Mouse (Mus musculus) WW6 (cell line): Measurements from ENCODE around the gene Chst11.
A peak's percentile ranks its signal among the peaks of the same experiment; 100 is the strongest.

Source experiments
- DNase-seq: peaks from one replicate; pipeline ENCODE4 v3.0.0-alpha.2; 2013; ENCODE audit warnings: low read depth, low spot score

Chst11 gene

DNA sequence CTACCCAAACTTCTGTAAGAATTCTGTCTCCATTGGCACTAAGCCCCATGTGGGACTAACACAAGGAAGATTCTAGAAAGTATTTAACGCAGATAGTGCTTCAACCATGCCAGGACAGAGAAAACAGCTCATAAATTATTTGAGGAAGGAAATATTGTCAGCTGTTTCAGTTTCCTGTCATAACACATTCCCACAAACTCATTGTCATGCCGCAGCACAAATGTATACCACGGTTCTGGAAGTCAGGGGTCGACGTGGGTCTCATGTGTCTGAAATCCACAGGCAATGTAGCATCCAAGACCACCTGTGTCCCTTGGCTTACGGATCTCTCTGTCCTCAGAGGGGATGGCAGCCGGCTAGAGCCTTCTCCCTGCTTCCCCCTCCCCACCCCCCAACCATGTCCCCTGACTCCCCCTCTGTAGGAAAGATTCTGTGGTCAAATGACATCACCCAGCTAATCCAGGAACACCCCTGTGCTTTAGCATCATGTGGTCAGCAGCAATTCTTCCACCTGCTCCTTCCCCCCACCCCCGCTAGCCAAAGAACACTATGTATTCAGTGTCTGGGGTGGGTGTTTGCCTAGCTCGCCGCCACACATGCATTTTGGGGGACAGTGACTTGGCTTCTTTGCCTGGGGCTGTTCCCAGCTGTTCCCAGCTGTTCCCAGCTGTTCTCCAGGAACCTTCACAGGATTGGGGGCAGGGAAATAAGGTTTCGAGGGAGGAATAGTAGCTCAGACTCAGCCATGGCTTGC, 183.2 kb downstream of the Chst11 start:
- no peak for DNase-seq

- DNase-seq: no peak
Observed at GRCm38 (mm10) chr10:83169554-83169953, 184.3 kb downstream of the Chst11 start.

DNA sequence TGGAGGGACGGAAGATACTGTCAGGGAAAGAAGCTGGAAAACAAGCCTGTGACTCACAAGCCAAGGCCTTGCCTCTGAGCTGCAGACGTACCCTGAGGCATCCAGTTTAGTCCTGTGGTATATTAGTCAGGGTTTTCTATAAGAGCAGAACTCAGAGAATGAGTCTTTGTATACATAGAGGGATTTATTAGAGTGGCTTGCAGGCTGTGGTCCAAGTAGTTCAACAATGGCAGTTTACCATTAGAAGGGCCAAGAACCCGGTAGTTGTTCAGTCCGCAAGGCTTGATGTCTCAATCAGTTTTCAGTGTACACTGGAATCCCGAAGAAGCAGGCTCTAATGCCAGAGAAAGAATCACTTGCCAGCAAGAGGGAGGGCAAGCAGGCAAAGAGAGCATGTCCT, 192.9 kb downstream of the Chst11 start:
- no peak for DNase-seq

DNA sequence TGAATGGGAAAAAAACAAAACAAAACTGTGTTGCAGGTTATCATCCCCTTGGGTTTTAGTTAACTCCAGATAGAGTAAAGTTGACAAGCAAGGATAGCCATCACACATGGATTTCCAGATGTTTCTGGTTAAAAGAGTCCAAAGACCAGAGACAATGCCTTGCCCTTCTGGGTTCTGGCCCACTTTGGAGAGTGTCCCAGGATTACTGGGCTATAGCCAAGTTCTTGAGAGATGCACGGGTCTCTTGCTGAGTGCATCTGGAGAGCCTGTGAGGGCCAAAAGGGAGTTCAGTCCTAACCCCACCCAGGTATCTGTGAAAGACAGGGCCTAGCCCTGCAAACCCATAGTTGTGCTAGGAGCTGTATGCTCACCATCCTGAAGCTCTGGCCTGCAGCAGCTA, 193.4 kb downstream of the Chst11 start:
- no peak for DNase-seq

DNA sequence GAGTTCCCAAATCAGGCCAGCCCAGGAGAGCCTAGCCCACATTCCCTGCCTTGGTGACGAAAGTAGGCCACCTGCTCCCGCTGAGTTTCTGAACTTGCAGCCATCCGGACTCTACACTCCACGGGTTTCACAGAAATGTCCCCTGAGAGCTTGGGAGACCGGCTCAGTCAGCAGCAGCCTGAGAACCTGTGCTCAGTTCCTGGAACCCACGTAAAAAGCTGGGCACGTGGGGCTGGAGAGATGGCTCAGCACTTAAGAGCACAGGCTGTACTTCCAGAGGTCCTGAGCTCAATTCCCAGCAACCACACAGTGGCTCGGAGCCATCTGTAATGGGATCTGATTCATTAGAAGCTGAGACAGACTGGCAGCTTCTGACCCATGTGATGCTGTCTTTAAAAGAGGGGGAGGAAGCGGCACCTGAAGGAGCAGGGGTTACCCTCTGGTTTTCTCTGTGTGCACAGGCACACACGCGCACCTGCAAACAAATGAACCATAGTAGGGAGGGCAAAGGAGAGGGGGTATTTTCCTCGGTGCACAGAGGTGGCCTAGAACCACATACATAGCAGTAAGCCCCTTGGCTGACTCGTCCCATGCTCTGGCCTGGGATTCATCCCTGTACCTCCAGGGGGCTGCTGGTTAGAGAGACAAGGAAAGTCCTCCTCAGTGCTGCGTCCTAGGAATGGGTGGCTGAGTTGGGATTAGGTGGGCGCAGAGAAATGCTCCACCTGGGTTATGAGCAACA, 196.7 kb downstream of the Chst11 start:
- DNase-seq: no peak

DNA sequence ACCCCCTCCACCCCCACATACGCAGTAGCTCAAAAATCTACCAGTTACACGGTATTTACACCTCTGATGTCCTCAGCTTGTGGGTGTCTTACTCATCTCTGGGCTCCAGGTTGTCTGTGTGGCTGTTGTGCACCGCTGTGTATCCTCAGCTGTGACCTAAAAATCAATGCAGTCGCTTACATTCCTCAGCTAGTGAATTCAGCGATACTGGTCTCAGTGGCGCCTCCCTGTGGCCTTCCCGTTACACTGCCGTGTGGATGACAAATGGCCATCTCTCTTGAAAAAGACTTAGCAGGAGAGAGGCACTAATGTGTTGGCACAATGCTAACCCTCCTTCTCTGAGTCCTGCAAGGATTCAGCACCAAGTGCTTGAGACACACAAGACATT, 197.3 kb downstream of the Chst11 start:
- peak; percentile 40 for DNase-seq

GRCm38 (mm10) chr10:83183634-83184479, 198.6 kb downstream of the Chst11 start:
- no peak for DNase-seq

GRCm38 (mm10) chr10:83184480-83185069, 199.3 kb downstream of the Chst11 start:
- no peak for DNase-seq

DNA sequence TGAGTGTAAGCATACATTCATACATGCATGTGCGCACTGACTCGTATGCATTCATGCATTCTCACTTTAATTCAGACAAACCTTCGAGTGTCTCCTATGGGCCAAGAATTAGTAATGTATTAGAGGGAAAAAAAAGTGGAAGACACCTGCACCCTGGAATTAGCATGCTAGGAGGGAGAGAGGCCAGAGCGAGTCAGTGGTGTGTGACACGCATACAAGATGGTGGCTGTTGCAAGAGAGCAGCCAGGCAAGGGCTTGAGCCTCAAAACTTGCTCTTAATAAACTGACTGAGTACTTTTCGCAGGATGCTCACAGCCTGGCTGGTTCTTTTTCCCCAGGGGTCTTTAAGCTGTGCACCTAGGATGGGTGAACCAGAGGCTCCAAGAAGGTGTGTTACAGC, 199.8 kb downstream of the Chst11 start:
- DNase-seq: no peak

DNA sequence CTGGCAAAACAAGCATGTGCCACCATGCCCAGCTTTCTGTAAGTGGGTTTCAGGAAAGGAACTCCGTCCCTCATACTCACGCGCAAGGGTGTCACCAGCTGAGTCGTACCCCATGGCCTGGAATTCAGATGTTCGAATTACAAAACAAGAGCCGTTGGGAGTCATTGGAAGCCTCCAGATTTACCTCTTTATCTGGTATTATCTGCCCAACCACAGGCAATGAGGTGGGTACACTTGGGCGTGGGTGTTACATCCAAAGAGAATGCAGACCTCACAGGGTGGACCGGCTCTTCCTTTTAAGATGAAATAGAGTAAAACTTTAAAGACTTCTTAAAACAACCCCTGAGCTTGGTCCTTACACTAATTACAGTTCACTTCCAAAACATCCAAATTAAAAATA, 200.9 kb downstream of the Chst11 start:
- DNase-seq: no peak

GRCm38 (mm10) chr10:83186984-83187383, 201.7 kb downstream of the Chst11 start:
- no peak for DNase-seq

DNA sequence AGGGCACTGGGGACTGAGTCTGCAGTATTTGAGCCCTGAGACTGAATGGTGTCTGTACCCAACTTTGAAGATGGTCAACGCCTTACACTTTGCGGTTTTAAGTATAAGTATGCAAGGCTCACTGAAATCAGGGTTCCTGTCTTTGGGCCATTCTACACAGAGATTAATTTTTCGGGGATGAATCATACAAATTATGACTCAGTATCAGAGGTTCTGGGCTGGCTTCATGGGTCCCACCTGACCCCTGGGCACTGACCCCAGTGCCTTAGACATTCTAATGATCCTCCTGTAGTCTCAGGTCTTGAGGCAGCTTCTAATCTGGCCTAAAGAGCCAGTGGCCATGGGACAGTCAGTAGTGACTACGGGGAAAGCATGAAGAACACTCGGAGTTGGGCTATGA, 203.8 kb downstream of the Chst11 start:
- DNase-seq: no peak

DNA sequence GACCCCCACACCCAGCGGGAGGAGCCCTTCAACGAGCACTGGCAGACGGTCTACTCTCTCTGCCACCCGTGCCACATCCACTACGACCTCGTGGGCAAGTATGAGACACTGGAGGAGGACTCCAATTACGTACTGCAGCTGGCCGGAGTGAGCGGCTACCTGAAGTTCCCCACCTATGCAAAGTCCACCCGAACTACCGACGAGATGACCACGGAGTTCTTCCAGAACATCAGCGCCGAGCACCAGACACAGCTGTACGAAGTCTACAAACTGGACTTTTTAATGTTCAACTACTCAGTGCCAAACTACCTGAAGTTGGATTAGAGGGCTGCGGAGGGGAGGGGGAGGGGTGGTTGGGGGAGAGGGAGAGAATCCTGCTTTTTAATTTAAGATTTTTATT, 206.2 kb downstream of the Chst11 start:
- DNase-seq: no peak

DNA sequence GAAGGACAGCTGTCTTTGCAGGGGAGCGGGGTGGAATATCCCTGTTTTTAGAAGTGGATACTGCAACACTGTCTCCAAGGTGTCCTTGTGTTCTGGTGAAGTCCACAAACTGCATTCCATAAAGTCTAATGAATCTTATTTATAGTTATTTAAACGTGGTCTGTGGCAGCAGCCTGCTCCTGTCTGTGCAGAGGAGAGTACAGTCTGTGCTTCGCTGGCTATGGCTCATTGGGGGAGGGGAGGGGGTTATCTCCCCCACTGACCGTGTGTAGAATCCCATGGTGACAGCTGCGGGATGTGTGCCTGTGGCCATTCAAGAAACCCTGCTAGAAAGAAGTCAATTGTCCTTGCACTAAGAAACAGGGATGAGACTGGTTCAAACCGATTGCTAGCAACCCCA, 206.7 kb downstream of the Chst11 start:
- DNase-seq: no peak

DNA sequence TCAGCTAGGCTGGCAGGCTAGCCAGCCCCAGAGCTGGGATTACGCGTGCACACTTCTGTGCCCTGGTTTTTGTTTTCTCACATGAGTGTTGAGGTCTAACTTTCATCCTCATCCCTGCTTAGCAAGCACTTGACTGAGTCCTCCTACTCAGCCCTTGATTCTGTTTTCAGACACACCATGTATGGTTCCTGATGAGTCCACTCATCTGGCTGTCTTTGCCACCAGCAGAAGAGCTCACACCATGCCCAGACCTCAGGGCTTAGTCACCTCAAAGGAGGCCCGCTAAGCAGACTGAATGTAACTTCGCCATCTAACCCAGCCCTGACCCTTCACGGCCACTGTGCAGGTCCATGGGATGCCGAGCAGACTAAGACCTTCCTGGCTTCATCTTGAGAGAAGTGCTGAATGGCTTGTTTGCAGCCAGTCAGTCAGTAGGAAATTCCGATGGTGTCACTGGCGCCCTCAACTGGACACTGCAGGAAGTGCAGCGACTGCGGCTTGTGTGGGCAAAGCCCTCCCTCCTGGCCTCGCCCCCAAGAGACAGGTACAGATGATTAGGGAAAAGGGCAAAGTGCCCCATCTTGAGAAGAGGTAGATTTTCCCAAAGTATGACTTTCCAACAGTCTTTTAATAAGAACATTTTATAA, 212.5 kb downstream of the Chst11 start:
- DNase-seq: peak; percentile 46

- no peak for DNase-seq
Observed at GRCm38 (mm10) chr10:83198692-83199091, 213.4 kb downstream of the Chst11 start.

DNA sequence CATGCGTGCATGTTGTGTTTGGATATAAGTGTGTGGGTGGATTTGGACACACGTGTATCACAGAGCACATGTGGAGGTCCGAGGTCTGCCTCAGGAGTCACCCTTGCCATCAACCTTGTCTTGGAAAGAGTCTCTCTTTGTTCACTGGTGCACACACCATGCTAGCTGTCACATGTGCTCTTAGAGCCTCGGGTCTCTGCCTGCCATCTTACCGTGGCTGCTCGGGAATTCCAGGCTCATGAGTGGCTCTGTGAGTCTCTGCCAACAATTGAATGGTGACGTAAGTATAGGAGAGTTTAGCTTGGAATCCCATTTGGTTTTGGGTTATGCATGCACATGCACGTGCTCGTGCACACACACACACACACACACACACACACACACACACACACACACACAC, 214.0 kb downstream of the Chst11 start:
- no peak for DNase-seq

GRCm38 (mm10) chr10:83201525-83201924, 216.2 kb downstream of the Chst11 start:
- no peak for DNase-seq

DNA sequence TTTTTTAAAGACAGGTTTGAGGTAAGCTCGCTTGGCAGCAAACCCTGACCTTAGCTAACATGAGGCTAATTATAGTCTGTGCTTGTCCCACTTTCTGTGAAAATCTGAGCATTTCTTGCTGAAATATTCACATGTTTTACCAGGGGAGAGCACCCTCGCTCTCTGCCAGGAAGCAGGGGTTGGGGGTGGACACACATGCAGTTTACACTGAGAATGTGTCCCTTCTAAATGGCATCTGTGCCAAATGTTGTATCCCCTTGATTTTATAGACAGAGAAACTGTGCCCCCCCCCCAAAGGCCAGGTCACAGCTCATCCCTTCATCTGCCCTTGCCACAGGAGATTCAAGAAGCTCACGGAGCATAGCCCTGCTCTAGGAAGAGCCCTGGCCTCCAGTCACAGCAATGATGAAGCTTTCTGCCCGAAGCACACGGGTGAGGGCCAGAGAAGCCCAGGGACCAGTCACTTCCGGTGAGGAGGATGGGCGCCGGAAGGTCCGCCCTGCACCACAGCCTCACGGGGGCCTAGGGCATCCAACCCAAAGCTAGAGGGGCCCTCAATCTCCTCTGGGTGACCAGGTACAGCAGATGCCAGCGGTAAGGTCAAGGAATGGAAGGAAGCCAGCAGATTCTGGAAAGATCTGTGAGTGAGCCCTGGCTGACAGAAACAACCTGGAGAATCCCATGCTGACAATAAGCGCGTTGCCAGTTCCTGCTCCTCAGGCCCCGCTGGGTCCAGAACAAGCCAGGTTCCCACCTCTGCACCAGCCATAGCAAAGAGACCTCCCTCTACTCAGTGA, 217.8 kb downstream of the Chst11 start:
- DNase-seq: no peak

DNA sequence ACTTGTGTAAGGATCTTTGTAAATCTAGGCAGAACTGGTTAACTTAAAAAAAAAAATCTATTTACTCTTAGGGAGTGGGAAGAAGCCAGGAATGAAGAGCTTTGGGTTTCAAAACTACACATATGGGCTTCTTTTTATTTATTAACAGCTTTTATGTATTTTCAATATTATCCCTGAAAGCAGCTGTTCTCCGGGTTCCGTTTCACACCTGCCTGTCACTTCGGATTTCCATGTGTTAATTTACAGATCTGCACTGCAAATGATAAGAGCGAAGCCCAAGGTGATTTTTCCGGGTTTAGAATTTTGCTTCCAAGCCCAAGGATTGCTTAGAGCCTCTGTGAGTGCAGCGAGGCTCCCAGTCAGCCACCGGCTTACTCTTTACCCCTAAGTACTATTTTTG, 223.1 kb downstream of the Chst11 start:
- no peak for DNase-seq

GRCm38 (mm10) chr10:83209388-83209787, 224.1 kb downstream of the Chst11 start:
- no peak for DNase-seq
